Mouse (Mus musculus): Measurements from ENCODE around the gene Ear1. TPM values are rescaled to one million over a fixed set of nuclear protein-coding genes. Genes with fewer than 3 reads are reported as not detected.
"Not testable (repeated sequence)": the region's sequence is repeated elsewhere in the genome, so short reads cannot be mapped to it uniquely, and the experiment has no call there.

Gene Ear1
- polyA plus RNA-seq, 1 experiment from 2014 or later, result not detected

DNA sequence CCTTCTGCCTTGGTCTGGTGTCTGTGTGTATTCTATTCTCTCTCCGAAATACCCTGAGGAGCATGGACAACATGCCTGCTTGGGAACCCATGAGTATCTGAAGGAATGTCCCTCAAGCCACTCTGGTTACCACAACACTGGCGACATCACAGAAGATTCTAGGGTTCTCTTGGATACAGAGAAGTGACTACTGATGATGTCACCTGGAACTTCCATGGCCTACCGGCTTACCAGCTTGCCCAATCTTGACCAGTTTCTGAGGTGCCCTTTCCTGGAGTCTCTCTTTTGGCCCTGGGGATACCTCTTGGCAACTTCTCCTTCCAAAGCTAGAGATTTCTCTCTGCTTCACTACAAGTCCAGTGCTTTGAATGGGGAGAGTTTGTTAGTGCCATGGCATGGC, 90.7 kb downstream of the Ear1 start, which contains the start of gene Gm8180:
Gm8180 (minus strand) TSS at position 101 of the 400 bp plus-strand sequence.
- H3K4me3 ChIP-seq (ENCODE audit: low read depth, low read length); H3K27me3 ChIP-seq (ENCODE audit: control insufficient read depth, insufficient read depth, low read length); H3K27ac ChIP-seq (ENCODE audit: low read length); ATAC-seq (ENCODE audit: insufficient number of reproducible peaks, insufficient read depth, low FRiP score, low read depth); H3K9me3 ChIP-seq (ENCODE audit: control insufficient read depth, low read depth, low read length); H3K36me3 ChIP-seq (ENCODE audit: control insufficient read depth, insufficient read depth, low read length); H3K9ac ChIP-seq (replicated peaks; ENCODE audit: low read depth, low read length); H3K4me2 ChIP-seq (replicated peaks; ENCODE audit: low read depth, low read length); H3K4me1 ChIP-seq (ENCODE audit: control insufficient read depth, insufficient read depth, low read length): not testable (repeated sequence)
- 91% methylated on average over 3 of the region's 3 CpGs for WGBS

Other genes starting within 250 kb of the Ear1 start
- not detected in 2 replicates for gene Gm8165, start 198.3 kb downstream of the Ear1 start, polyA plus RNA-seq (2014; fragmentation: Nextera tagmentation; extraction: Ambion mirVana)
- 2.1 and 2.3 TPM in 2 replicates for gene Gm7324, start 177.7 kb downstream of the Ear1 start, polyA plus RNA-seq (2014; fragmentation: Nextera tagmentation; extraction: Ambion mirVana)
- gene Gm16506, start 148.0 kb downstream of the Ear1 start, polyA plus RNA-seq (2014; fragmentation: Nextera tagmentation; extraction: Ambion mirVana), result not detected in 2 replicates
- gene Gm6526, start 127.7 kb downstream of the Ear1 start, polyA plus RNA-seq (2014; fragmentation: Nextera tagmentation; extraction: Ambion mirVana), result not detected in 2 replicates
- not detected in 2 replicates for gene Gm8180, start 90.8 kb downstream of the Ear1 start, polyA plus RNA-seq (2014; fragmentation: Nextera tagmentation; extraction: Ambion mirVana)
- gene Ear10, start 48.0 kb upstream of the Ear1 start, polyA plus RNA-seq (2014; fragmentation: Nextera tagmentation; extraction: Ambion mirVana), result not detected in 2 replicates
- 19.7 and 19.9 TPM in 2 replicates for gene Gm8113, start 49.9 kb upstream of the Ear1 start, polyA plus RNA-seq (2014; fragmentation: Nextera tagmentation; extraction: Ambion mirVana)
- not detected in 2 replicates for gene Ang5, start 81.6 kb upstream of the Ear1 start, polyA plus RNA-seq (2014; fragmentation: Nextera tagmentation; extraction: Ambion mirVana)
- gene Ang6, start 126.8 kb upstream of the Ear1 start, polyA plus RNA-seq (2014; fragmentation: Nextera tagmentation; extraction: Ambion mirVana), result not detected in 2 replicates
- 0.36 and 0.76 TPM in 2 replicates for gene Ear2, start 227.1 kb upstream of the Ear1 start, polyA plus RNA-seq (2014; fragmentation: Nextera tagmentation; extraction: Ambion mirVana)
- gene Gm3327, start 248.3 kb upstream of the Ear1 start, polyA plus RNA-seq (2014; fragmentation: Nextera tagmentation; extraction: Ambion mirVana), result not detected in 2 replicates